Mouse (Mus musculus) ovary, adult 2 months (tissue): Measurements from ENCODE around the gene Olfr1202. TPM values are rescaled to one million over a fixed set of nuclear protein-coding genes. Genes with fewer than 3 reads are reported as not detected.

Experiments used
- polyA plus RNA-seq: library from polyadenylated mRNA; depleted of rRNA; stranded (reverse); fragments of >200 nt; gene quantifications from 2 replicates; pipeline ENCODE4 v1.2.3, GENCODE M21; 2012; rRNA removed

Gene Olfr1202
- polyA plus RNA-seq = not detected in 2 replicates

DNA sequence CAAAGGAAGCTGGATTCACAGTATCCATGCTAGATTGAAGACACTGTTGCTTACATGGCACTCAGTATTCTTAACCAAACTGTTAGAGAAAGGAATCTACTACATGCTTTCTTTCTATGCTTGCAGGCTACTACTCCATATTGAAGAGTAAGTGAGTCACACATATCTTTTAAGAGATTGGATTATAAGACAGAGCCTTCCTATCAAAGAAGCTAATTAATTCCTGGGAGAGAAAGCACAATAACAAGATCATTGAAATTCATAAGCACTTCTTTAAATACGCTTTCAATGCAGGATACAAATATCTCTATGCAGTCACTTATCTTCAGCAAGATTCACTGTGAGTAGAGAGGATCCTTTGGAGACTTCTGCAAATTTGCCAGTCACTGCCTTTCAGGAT lies at the start of gene Olfr1202:
Gene Olfr1202 (plus strand): TSS at position 301 of the 400 bp plus-strand sequence.

GRCm38 (mm10) chr2:88770388-88770787 lies 43.9 kb upstream of the Olfr1202 start, which contains the start of gene Olfr1200:
Olfr1200 (minus strand) TSS chr2:88770488.

GRCm38 (mm10) chr2:88792736-88793135 lies 21.6 kb upstream of the Olfr1202 start, which contains the start of gene Olfr1201:
Olfr1201 (plus strand) TSS chr2:88793036.

DNA sequence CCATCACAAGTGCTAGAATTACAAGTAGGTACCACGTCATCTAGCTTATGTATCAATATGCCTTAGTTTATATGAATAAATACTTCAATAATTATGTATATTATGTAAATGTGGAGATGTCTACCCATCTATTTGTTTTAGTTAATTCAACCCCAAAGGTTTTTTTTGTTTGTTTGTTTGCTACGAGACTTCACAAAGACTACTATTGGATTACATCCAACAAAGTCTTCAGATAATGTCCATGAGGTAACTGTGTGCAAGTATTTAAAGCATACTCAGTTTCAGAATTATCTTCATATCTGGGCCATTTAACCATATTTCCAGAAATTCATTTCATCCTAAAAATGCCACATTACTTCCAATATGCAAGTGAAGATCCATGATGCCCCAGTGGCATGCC lies 15.1 kb downstream of the Olfr1202 start, which contains the start of gene Olfr1205:
Gene Olfr1205 (plus strand): TSS at position 301 of the 400 bp plus-strand sequence.

GRCm38 (mm10) chr2:88848992-88849391 lies 34.7 kb downstream of the Olfr1202 start, which contains the start of gene Olfr1204:
Olfr1204 (plus strand) TSS chr2:88849292.

GRCm38 (mm10) chr2:88862931-88863330 lies 48.6 kb downstream of the Olfr1202 start, which contains the start of gene Olfr1206:
Olfr1206 (plus strand) TSS chr2:88863231.

Other genes starting within 250 kb of the Olfr1202 start
- gene Olfr1189, start 228.0 kb upstream of the Olfr1202 start, polyA plus RNA-seq = not detected in 2 replicates
- gene Olfr1191-ps1, start 174.0 kb upstream of the Olfr1202 start, polyA plus RNA-seq = not detected in 2 replicates
- gene Olfr1192-ps1, start 166.0 kb upstream of the Olfr1202 start, polyA plus RNA-seq = not detected in 2 replicates
- not detected in 2 replicates for gene Olfr1193, start 138.9 kb upstream of the Olfr1202 start, polyA plus RNA-seq
- not detected in 2 replicates for gene Olfr1195, start 125.3 kb upstream of the Olfr1202 start, polyA plus RNA-seq
- gene Olfr1196, start 109.9 kb upstream of the Olfr1202 start, polyA plus RNA-seq = not detected in 2 replicates
- not detected in 2 replicates for gene Olfr1197, start 82.1 kb upstream of the Olfr1202 start, polyA plus RNA-seq
- gene Olfr1198, start 63.1 kb upstream of the Olfr1202 start, polyA plus RNA-seq = not detected in 2 replicates
- not detected in 2 replicates for gene Olfr1199, start 54.0 kb upstream of the Olfr1202 start, polyA plus RNA-seq
- not detected in 2 replicates for gene Olfr1200, start 44.0 kb upstream of the Olfr1202 start, polyA plus RNA-seq
- gene Olfr1201, start 21.5 kb upstream of the Olfr1202 start, polyA plus RNA-seq = not detected in 2 replicates
- gene Olfr1205, start 15.2 kb downstream of the Olfr1202 start, polyA plus RNA-seq = not detected in 2 replicates
- not detected in 2 replicates for gene Olfr1204, start 34.8 kb downstream of the Olfr1202 start, polyA plus RNA-seq
- gene Olfr1206, start 48.7 kb downstream of the Olfr1202 start, polyA plus RNA-seq = not detected in 2 replicates
- not detected in 2 replicates for gene Olfr1208, start 87.8 kb downstream of the Olfr1202 start, polyA plus RNA-seq
- not detected in 2 replicates for gene Olfr1209, start 100.7 kb downstream of the Olfr1202 start, polyA plus RNA-seq
- not detected in 2 replicates for gene Olfr1211, start 123.6 kb downstream of the Olfr1202 start, polyA plus RNA-seq
- not detected in 2 replicates for gene Olfr1212, start 139.5 kb downstream of the Olfr1202 start, polyA plus RNA-seq
- not detected in 2 replicates for gene Gm13762, start 165.8 kb downstream of the Olfr1202 start, polyA plus RNA-seq
- not detected in 2 replicates for gene Olfr1214, start 178.2 kb downstream of the Olfr1202 start, polyA plus RNA-seq
- gene Olfr1215, start 192.5 kb downstream of the Olfr1202 start, polyA plus RNA-seq = not detected in 2 replicates
- gene Olfr1216, start 203.8 kb downstream of the Olfr1202 start, polyA plus RNA-seq = not detected in 2 replicates
- not detected in 2 replicates for gene Olfr1217, start 217.6 kb downstream of the Olfr1202 start, polyA plus RNA-seq
- gene Olfr1218, start 246.7 kb downstream of the Olfr1202 start, polyA plus RNA-seq = not detected in 2 replicates